ENCODE assay signal across 8 mouse cellular contexts in the genomic region with DNA sequence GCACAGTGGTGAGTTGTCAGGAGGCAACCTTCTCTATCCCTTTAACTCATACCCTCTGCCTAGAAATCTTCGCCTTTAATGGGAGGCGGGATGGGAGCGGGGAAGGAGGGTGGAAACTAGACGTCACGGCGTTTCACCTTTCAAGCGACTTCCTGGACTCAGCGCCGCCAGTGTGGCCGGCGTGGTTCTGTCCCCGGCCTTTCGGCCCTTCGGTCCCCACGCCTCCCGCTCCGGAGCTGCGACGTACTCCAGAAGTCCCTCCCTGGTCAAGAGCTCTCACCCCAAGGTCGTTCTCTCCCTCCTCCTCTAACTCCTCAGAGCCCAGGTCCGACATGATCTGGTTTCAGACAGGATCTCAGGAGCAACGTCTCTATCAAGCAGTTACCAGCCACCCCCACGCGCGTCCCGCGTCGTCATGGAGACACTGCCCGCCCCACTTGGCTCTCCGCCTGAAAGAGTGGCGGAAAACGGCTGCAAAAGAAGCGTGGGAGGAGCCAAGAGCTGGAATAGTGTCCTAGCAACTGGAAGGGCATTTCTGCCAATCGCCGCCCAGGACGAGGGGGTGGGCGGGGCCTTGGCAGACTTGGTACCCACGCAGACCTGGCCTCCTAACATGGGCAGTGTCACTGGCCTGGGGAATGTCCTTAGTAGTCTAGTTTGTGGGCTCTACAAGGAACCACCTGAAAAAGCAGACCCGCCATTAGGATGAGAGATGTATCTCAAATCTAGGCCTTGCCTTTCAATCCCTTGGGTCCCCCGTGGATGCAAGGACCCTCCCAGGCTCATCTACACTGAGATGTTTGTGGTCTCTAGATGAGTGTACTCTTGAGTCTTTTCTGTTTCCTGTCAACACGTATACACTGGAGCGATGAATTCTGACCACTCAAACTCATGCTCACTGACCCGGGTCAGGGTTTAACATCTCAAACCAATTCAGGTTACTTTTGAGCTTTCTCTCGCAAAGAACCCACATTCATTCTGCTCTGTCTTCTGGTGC. TPM values are rescaled to one million over a fixed set of nuclear protein-coding genes. Genes with fewer than 3 reads are reported as not detected.
DNase-seq lines count a peak whose midpoint lies in the region; ATAC-seq and TF ChIP-seq lines count a peak whose summit lies in the region.

TSS of gene Rsph1 (minus strand) at position 462 of the 997 bp plus-strand sequence.

- no peaks in the 10 kb centered on the region for H3K9me3 ChIP-seq in hindbrain, embryonic 12.5 days (replicated peaks)
- no peaks in the 10 kb centered on the region for H3K9me3 ChIP-seq in lung, embryonic 16.5 days (ENCODE audit: control insufficient read depth, low read length)

- WGBS in hindbrain, embryonic 12.5 days, result 9% methylated on average over 44 of the region's 44 CpGs
- 9% methylated on average over 43 of the region's 44 CpGs for WGBS in lung, embryonic 16.5 days
- 10% methylated on average over 44 of the region's 44 CpGs for WGBS in olfactory bulb, adult 2 months

- peak within 1 kb of the TSS; percentile 42 for H3K4me3 ChIP-seq in hindbrain, embryonic 12.5 days
- H3K4me3 ChIP-seq in lung, embryonic 16.5 days (ENCODE audit: low read length), result peak within 1 kb of the TSS; percentile 52
- H3K4me3 ChIP-seq in olfactory bulb, adult 2 months (ENCODE audit: insufficient read depth, low read depth, low read length), result peak within 1 kb of the TSS; percentile 45

- no peaks in the 10 kb centered on the region for H3K36me3 ChIP-seq in hindbrain, embryonic 12.5 days
- no peaks in the 10 kb centered on the region for H3K36me3 ChIP-seq in lung, embryonic 16.5 days (ENCODE audit: control insufficient read depth, insufficient read depth, low read length)

- no peaks in the 10 kb centered on the region for H3K27me3 ChIP-seq in hindbrain, embryonic 12.5 days
- H3K27me3 ChIP-seq in lung, embryonic 16.5 days (ENCODE audit: control insufficient read depth, insufficient read depth, low read depth, low read length), result no peaks in the 10 kb centered on the region

- TF ChIP-seq CTCF in olfactory bulb, adult 2 months (IDR thresholded peaks at IDR 0.05; ENCODE audit: insufficient read depth, low read depth, low read length), result no peak

- DNase-seq in NIH3T3 (ENCODE audit: low read depth), result peak; percentile 12
- peak; percentile 92 to 95 for DNase-seq in cerebellum, postnatal 36 days
- peak; percentile 100 for DNase-seq in frontal cortex, postnatal 25 days (ENCODE audit: low spot score in 2 of 2)
- peak; percentile 100 for DNase-seq in layer of hippocampus, postnatal 10 days (ENCODE audit: low spot score in 2 of 2)
- DNase-seq in testis, postnatal 14 days (ENCODE audit: low spot score), result peak; percentile 97

- H3K4me2 ChIP-seq in hindbrain, embryonic 12.5 days (replicated peaks), result peak within 1 kb of the TSS; percentile 72
- peak within 1 kb of the TSS; percentile 74 for H3K4me2 ChIP-seq in lung, embryonic 16.5 days (ENCODE audit: low read depth, low read length)

- peak; percentile 91 for ATAC-seq in hindbrain, embryonic 12.5 days (ENCODE audit: low FRiP score)
- peak; percentile 90 for ATAC-seq in lung, embryonic 16.5 days (ENCODE audit: low read depth)

- no peak for TF ChIP-seq POLR2A in olfactory bulb, adult 2 months (IDR thresholded peaks at IDR 0.05; ENCODE audit: insufficient read depth, low read depth, low read length)

- 0 out of 2 replicates have a peak within 1 kb of the TSS, but pooled peaks have one; percentile 0 for H3K27ac ChIP-seq in hindbrain, embryonic 12.5 days
- no peak within 1 kb of the TSS for H3K27ac ChIP-seq in lung, embryonic 16.5 days (ENCODE audit: low read length)
- no peak within 1 kb of the TSS for H3K27ac ChIP-seq in olfactory bulb, adult 2 months (ENCODE audit: insufficient read depth, low read depth, low read length)

- H3K4me1 ChIP-seq in hindbrain, embryonic 12.5 days, result peaks cover 3% of the 10 kb centered on the region; the same call in 1 of the 2 replicates
- peaks cover 6% of the 10 kb centered on the region for H3K4me1 ChIP-seq in lung, embryonic 16.5 days (replicated peaks; ENCODE audit: control insufficient read depth, insufficient read depth, low read length)
- peaks cover 22% of the 10 kb centered on the region for H3K4me1 ChIP-seq in olfactory bulb, adult 2 months (ENCODE audit: control insufficient read depth, insufficient read depth, low read length)

- H3K9ac ChIP-seq in hindbrain, embryonic 12.5 days, result peak within 1 kb of the TSS; percentile 41
- peak within 1 kb of the TSS; percentile 27 for H3K9ac ChIP-seq in lung, embryonic 16.5 days (ENCODE audit: low read length)

RNA-seq across cellular contexts. Expression of gene Rsph1, which starts in this region (rescaled TPM):
- polyA plus RNA-seq in hindbrain, embryonic 12.5 days (2016; fragmentation: Nextera tagmentation; extraction: Ambion mirVana), result 6.9 and 8.2 TPM in 2 replicates
- total RNA-seq in layer of hippocampus, postnatal 10 days (2021), result 10 to 100 TPM; 14.5 to 15.7 TPM
- polyA plus RNA-seq in lung, embryonic 16.5 days (2015; fragmentation: Nextera tagmentation; extraction: Ambion mirVana), result 20.1 and 24.0 TPM in 2 replicates
- not detected in 2 replicates for polyA plus RNA-seq in olfactory bulb, adult 2 months (2012; ENCODE audit: insufficient read depth, insufficient read length, low replicate concordance, missing spikeins)

Comparison
In these comparisons a context has a peak if more than half of its experiments do, and no peak if none do; other contexts are left out.
1. DNase-seq: peak in every context shown above with its lines; median percentile 100 in frontal cortex, postnatal 25 days; 100 in layer of hippocampus, postnatal 10 days; 97 in testis, postnatal 14 days; 94 in cerebellum, postnatal 36 days; 12 in NIH3T3.